Mouse (Mus musculus) limb, embryonic 14.5 days (tissue): ENCODE results near the gene Cuzd1. TPM values are rescaled to one million over a fixed set of nuclear protein-coding genes. Genes with fewer than 3 reads are reported as not detected.

Experiments used
- ATAC-seq: fragments of 200-750 bp; cut with Nextera tagmentation; 2 replicates; pipeline ENCODE4 v1.8.0; 2017; ENCODE audit warnings: low read depth, moderate number of reproducible peaks, moderate TSS enrichment; ENCODE audit not compliant: low FRiP score
- DNase-seq: peaks from one replicate; pipeline ENCODE4 v3.0.0-alpha.2; 2015; ENCODE audit warnings: low spot score
- H3K27ac ChIP-seq: fragments of 300-500 bp; sonication (generic); replicated peaks from 2 replicates; pipeline ENCODE4 v1.5.1; 2014; ENCODE audit warnings: low read depth, mild to moderate bottlenecking, low read length, moderate library complexity, mixed read lengths
- H3K27me3 ChIP-seq: fragments of 300-500 bp; sonication (generic); 2 replicates; pipeline ENCODE4 v1.6.1; 2014; ENCODE audit warnings: low read length, mixed read lengths; ENCODE audit not compliant: control insufficient read depth, insufficient read depth
- H3K36me3 ChIP-seq: fragments of 300-500 bp; sonication (generic); 2 replicates; pipeline ENCODE4 v1.6.1; 2014; ENCODE audit warnings: mild to moderate bottlenecking, low read length, moderate library complexity, mixed read lengths; ENCODE audit not compliant: control insufficient read depth, insufficient read depth
- H3K4me1 ChIP-seq: fragments of 300-500 bp; sonication (generic); 2 replicates; pipeline ENCODE4 v1.6.1; 2014; ENCODE audit warnings: antibody characterized with exemption, low read length, mixed read lengths; ENCODE audit not compliant: control insufficient read depth, insufficient read depth
- H3K4me2 ChIP-seq: fragments of 300-500 bp; sonication (generic); replicated peaks from 2 replicates; pipeline ENCODE4 v1.6.1; 2014; ENCODE audit warnings: low read depth, mild to moderate bottlenecking, low read length, moderate library complexity; ENCODE audit not compliant: severe bottlenecking
- H3K4me3 ChIP-seq: fragments of 300-500 bp; sonication (generic); replicated peaks from 2 replicates; pipeline ENCODE4 v1.5.1; 2014; ENCODE audit warnings: low read length
- H3K9ac ChIP-seq: fragments of 300-500 bp; sonication (generic); 2 replicates; pipeline ENCODE4 v1.6.1; 2014; ENCODE audit warnings: mild to moderate bottlenecking, low read depth, low read length, moderate library complexity; ENCODE audit not compliant: severe bottlenecking
- H3K9me3 ChIP-seq: fragments of 300-500 bp; sonication (generic); 2 replicates; pipeline ENCODE4 v1.6.1; 2016; ENCODE audit warnings: low read length; ENCODE audit not compliant: control insufficient read depth
- POLR2A ChIP-seq: fragments of 200-500 bp; IDR thresholded peaks from 2 replicates; pipeline ENCODE4 v1.8.0; 2012; ENCODE audit warnings: inconsistent platforms, mild to moderate bottlenecking, moderate library complexity, borderline replicate concordance; ENCODE audit not compliant: insufficient read depth, insufficient read length; ENCODE audit errors: extremely low read depth
- WGBS: fragments of 180-500 bp; shearing (Covaris S2); extraction: QIAGEN DNeasy Blood & Tissue Kit; methylation state at CpG from one replicate; pipeline ENCODE4 v1.1.7; 2014; 5-methylcytosine and 5-hydroxymethylcytosine counted together
- polyA plus RNA-seq, 2 experiments: library from polyadenylated mRNA; depleted of rRNA in 1 of 2; stranded (reverse) in 1 of 2; unstranded in 1 of 2; fragments of >200 nt; fragmentation: Nextera tagmentation in 1 of 2; extraction: Ambion mirVana in 1 of 2; gene quantifications; 2 replicates each; pipeline versions ENCODE4 v1.2.1 to v1.2.3; 2012 to 2014

The Cuzd1 gene
- polyA plus RNA-seq (2012; rRNA removed), result 0.08 and 0.32 TPM in 2 replicates
- 0.11 TPM in 1 of 2 replicates, not detected in the other for polyA plus RNA-seq (2014; fragmentation: Nextera tagmentation; extraction: Ambion mirVana)

DNA sequence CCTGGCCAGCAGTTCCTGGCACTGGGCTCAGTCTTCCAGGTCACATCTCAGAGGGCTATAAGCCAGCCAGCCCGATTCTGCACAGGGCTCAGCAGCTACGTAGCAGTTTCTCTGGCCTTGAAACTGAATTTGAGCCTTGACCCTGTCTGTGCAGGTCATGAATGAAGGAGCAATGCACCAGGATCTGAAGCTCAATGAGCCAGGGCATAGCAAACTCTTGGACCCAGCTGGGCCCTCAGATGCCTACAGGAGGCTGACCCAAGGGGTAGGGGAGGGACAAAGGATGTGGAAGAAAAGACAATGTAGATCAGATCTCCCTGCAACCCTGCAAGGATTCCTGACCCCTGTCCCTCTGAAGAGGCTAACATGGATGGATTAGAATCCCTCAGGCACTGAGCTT lies at the start of gene Cuzd1:
Cuzd1 (minus strand) TSS at position 101 of the 400 bp plus-strand sequence.
- Histone ChIP-seq H3K4me2 (no peak within 1 kb of the TSS), H3K27me3 (no peaks in the 10 kb centered on the region), H3K9ac (no peak within 1 kb of the TSS), H3K36me3 (no peaks in the 10 kb centered on the region), H3K4me3 (no peak within 1 kb of the TSS), H3K9me3 (no peaks in the 10 kb centered on the region), H3K4me1 (no peaks in the 10 kb centered on the region), H3K27ac (no peak within 1 kb of the TSS)
- no peak for TF ChIP-seq POLR2A
- no peak for ATAC-seq
- no peak for DNase-seq
- WGBS, result 79% methylated on average over 2 of the region's 2 CpGs

DNA sequence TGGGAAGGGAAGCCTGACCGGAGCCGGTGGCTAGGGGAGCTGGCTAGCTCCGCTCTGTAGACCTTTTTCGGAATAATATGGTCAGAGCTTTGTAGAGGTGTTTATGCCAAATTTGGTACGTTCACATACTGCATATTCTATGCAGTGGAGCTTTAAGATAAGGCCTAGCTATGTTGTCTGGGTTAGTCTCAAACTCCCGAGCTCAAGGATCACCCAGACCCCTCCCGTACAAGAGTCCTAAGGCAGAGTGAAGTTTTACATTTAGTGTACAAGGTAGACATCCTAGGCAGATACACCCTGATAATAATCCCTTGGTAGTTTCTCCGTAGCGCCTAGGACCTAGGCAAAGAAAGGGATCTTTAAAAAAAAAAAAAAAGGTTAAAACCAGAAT lies 49.4 kb upstream of the Cuzd1 start:
- 9% methylated on average over 9 of the region's 9 CpGs for WGBS

DNA sequence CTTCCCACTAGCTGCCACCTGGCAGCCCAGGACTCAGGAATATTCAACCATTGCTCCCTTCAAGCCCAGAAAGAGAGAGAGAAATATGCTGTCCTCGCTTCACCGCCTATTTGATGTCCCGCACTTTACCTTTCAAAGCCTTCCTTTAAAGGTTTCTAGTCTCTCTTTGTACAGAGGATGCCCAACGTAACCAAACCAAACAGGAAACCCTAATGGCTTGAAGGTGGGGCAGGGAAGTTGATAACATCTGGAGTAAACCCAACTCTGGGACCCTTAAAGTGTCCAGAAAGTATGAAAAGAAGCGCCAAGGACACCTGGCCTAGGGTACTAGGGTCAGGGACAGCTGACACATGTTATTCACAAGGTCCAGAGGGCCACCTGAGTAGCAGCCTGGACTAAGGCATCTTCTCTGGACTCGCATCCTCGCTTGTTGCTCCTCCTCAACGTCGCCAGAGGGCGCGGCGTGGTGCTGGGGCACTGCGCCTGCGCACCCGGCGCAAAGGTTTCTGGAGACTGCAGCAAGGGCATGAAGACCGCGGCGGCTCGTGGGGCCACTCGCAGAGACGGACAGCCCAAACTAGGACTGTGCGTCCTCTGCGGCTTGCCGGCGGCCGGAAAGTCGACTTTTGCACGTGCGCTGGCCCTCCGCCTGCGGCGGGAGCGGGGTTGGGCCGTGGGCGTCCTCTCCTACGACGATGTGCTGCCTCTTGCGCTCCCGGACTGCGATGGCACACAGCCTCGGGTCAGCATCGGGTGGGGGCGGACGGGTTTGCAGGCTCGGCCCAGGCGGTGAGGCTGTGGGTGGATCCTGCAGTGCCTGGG lies 48.8 kb upstream of the Cuzd1 start, which contains the start of gene Pstk:
Pstk (plus strand) TSS at position 494 of the 822 bp plus-strand sequence.
- 4% methylated on average over 46 of the region's 47 CpGs for WGBS

More for the DNA sequence above, 49.4 kb upstream of the Cuzd1 start:
- ATAC-seq, result no peak
- no peak for DNase-seq
- peak overlapping the region; percentile 90 for H3K27ac ChIP-seq
- no peaks in the 10 kb centered on the region for H3K27me3 ChIP-seq
- peaks cover 8% of the 10 kb centered on the region for H3K36me3 ChIP-seq
- peak overlapping the region; percentile 77 for H3K4me3 ChIP-seq
- no peaks in the 10 kb centered on the region for H3K9me3 ChIP-seq
- peak overlapping the region; percentile 90 for H3K9ac ChIP-seq
- H3K4me2 ChIP-seq, result peak overlapping the region; percentile 69
- H3K4me1 ChIP-seq, result peaks cover 10% of the 10 kb centered on the region; the same call in 1 of the 2 replicates
- no peak for TF ChIP-seq POLR2A

GRCm38 (mm10) chr7:131364131-131364530 lies 42.0 kb upstream of the Cuzd1 start:
- peaks cover 7% of the 10 kb centered on the region for H3K4me1 ChIP-seq
- H3K4me3 ChIP-seq, result no peak overlapping the region
- no peak overlapping the region for H3K27ac ChIP-seq
- WGBS, result 93% methylated on average over 8 of the region's 8 CpGs
- TF ChIP-seq POLR2A, result no peak
- no peak overlapping the region for H3K4me2 ChIP-seq
- peaks cover 8% of the 10 kb centered on the region; the same call in 1 of the 2 replicates for H3K36me3 ChIP-seq
- DNase-seq, result no peak
- no peaks in the 10 kb centered on the region for H3K27me3 ChIP-seq
- no peak overlapping the region for H3K9ac ChIP-seq
- no peaks in the 10 kb centered on the region for H3K9me3 ChIP-seq
- no peak for ATAC-seq

More for the DNA sequence above, 48.8 kb upstream of the Cuzd1 start, which contains the start of gene Pstk:
- Histone ChIP-seq H3K4me1 (peaks cover 10% of the 10 kb centered on the region; the same call in 1 of the 2 replicates), H3K36me3 (peaks cover 8% of the 10 kb centered on the region), H3K9ac (peak within 1 kb of the TSS; percentile 90), H3K4me2 (peak within 1 kb of the TSS; percentile 69), H3K9me3 (no peaks in the 10 kb centered on the region), H3K27ac (peak within 1 kb of the TSS; percentile 90), H3K4me3 (peak within 1 kb of the TSS; percentile 77), H3K27me3 (no peaks in the 10 kb centered on the region)
- ATAC-seq (peak; percentile 93), DNase-seq (peak; percentile 79)
- peak; percentile 72; the same call in 1 of the 2 replicates for TF ChIP-seq POLR2A

GRCm38 (mm10) chr7:131362615-131363300 lies 40.7 kb upstream of the Cuzd1 start, which contains the start of gene 2310057M21Rik:
TSS of gene 2310057M21Rik (minus strand) at chr7:131362759.
- Histone ChIP-seq H3K27me3 (no peaks in the 10 kb centered on the region), H3K4me2 (peak within 1 kb of the TSS; percentile 72), H3K9me3 (no peaks in the 10 kb centered on the region), H3K36me3 (peaks cover 22% of the 10 kb centered on the region), H3K4me1 (peaks cover 7% of the 10 kb centered on the region), H3K4me3 (peak within 1 kb of the TSS; percentile 97), H3K9ac (peak within 1 kb of the TSS; percentile 89), H3K27ac (peak within 1 kb of the TSS; percentile 83)
- peak; percentile 98 for ATAC-seq
- TF ChIP-seq POLR2A, result peak; percentile 60; the same call in 1 of the 2 replicates
- peak; percentile 99 for DNase-seq
- under 1% methylated on average over 55 of the region's 55 CpGs for WGBS
